Mouse (Mus musculus) embryonic fibroblast, embryonic 13.5 days (primary cell): ENCODE data around the gene Siva1. TPM values are rescaled to one million over a fixed set of nuclear protein-coding genes. Genes with fewer than 3 reads are reported as not detected.

Experiments used
- H3K27ac ChIP-seq: 2 replicates; pipeline ENCODE4 v1.5.1; 2012; ENCODE audit warnings: low read length, control low read depth, inconsistent platforms; ENCODE audit not compliant: insufficient read depth
- H3K4me1 ChIP-seq: 2 replicates; pipeline ENCODE4 v1.6.1; 2011; ENCODE audit warnings: low read length; ENCODE audit not compliant: control insufficient read depth, insufficient read depth
- H3K4me3 ChIP-seq: 2 replicates; pipeline ENCODE4 v1.5.1; 2011; ENCODE audit warnings: mild to moderate bottlenecking, control low read depth, low read length; ENCODE audit not compliant: insufficient read depth
- CTCF ChIP-seq: IDR thresholded peaks from 2 replicates; pipeline ENCODE4 v1.5.1; 2011; ENCODE audit warnings: mild to moderate bottlenecking, control low read depth, low read length, moderate library complexity, borderline replicate concordance; ENCODE audit not compliant: insufficient read depth
- POLR2A ChIP-seq: IDR thresholded peaks from 2 replicates; pipeline ENCODE4 v1.6.1; 2011; ENCODE audit warnings: low read depth, mild to moderate bottlenecking, control low read depth, low read length, moderate library complexity
- polyA plus RNA-seq: library from polyadenylated mRNA; stranded (reverse); fragments of >200 nt; gene quantifications from 2 replicates; pipeline ENCODE4 v1.2.4, GENCODE M21; 2011; ENCODE audit warnings: low read depth; ENCODE audit not compliant: missing spikeins, insufficient read length

Siva1 gene
- polyA plus RNA-seq, 1 experiment, result 93.5 TPM

- no peak overlapping the region for H3K4me3 ChIP-seq
- H3K4me1 ChIP-seq, result no peaks in the 10 kb centered on the region
- H3K27ac ChIP-seq, result no peak overlapping the region
- TF ChIP-seq CTCF, result no peak
- no peak for TF ChIP-seq POLR2A
Measured at GRCm38 (mm10) chr12:112665881-112666544, 21.5 kb downstream of the Siva1 start.

GRCm38 (mm10) chr12:112667619-112668297, 23.3 kb downstream of the Siva1 start:
- H3K4me1 ChIP-seq, result peaks cover 4% of the 10 kb centered on the region; the same call in 1 of the 2 replicates
- H3K4me3 ChIP-seq, result no peak overlapping the region
- no peak for TF ChIP-seq CTCF
- no peak for TF ChIP-seq POLR2A
- H3K27ac ChIP-seq, result no peak overlapping the region

GRCm38 (mm10) chr12:112670718-112671393, 26.4 kb downstream of the Siva1 start:
- no peak overlapping the region for H3K27ac ChIP-seq
- no peak overlapping the region for H3K4me3 ChIP-seq
- peaks cover 4% of the 10 kb centered on the region; the same call in 1 of the 2 replicates for H3K4me1 ChIP-seq
- TF ChIP-seq POLR2A (no peak), CTCF (no peak)

GRCm38 (mm10) chr12:112671891-112672290, 27.4 kb downstream of the Siva1 start:
- H3K4me3 ChIP-seq, result peak overlapping the region; percentile 59; the same call in 1 of the 2 replicates
- TF ChIP-seq CTCF, result no peak
- no peak for TF ChIP-seq POLR2A
- H3K4me1 ChIP-seq, result peaks cover 4% of the 10 kb centered on the region; the same call in 1 of the 2 replicates
- H3K27ac ChIP-seq, result no peak overlapping the region

- peak overlapping the region; percentile 59 for H3K4me3 ChIP-seq
- 0 out of 2 replicates have a peak, but pooled peaks have one; percentile 38 for TF ChIP-seq POLR2A
- no peak for TF ChIP-seq CTCF
- H3K27ac ChIP-seq, result peak overlapping the region; percentile 92
- peaks cover 4% of the 10 kb centered on the region; the same call in 1 of the 2 replicates for H3K4me1 ChIP-seq
Measured at GRCm38 (mm10) chr12:112672744-112673575, 28.5 kb downstream of the Siva1 start.

- Histone ChIP-seq H3K27ac (peak overlapping the region; percentile 92), H3K4me1 (peaks cover 4% of the 10 kb centered on the region; the same call in 1 of the 2 replicates), H3K4me3 (peak overlapping the region; percentile 59)
- TF ChIP-seq POLR2A (no peak), CTCF (no peak)
Measured at GRCm38 (mm10) chr12:112673576-112674091, 29.2 kb downstream of the Siva1 start.

- Histone ChIP-seq H3K4me3 (peak within 1 kb of the TSS; percentile 59), H3K27ac (peak within 1 kb of the TSS; percentile 92), H3K4me1 (peaks cover 4% of the 10 kb centered on the region; the same call in 1 of the 2 replicates)
- TF ChIP-seq POLR2A (peak; percentile 51), CTCF (no peak)
Measured at GRCm38 (mm10) chr12:112674132-112675011, 29.9 kb downstream of the Siva1 start, which contains the start of gene Akt1. TSS of gene Akt1 (minus strand) at chr12:112674884.

- peak overlapping the region; percentile 92 for H3K27ac ChIP-seq
- H3K4me1 ChIP-seq, result peaks cover 4% of the 10 kb centered on the region; the same call in 1 of the 2 replicates
- TF ChIP-seq POLR2A (0 out of 2 replicates have a peak, but pooled peaks have one; percentile 23), CTCF (peak; percentile 68; the same call in 1 of the 2 replicates)
- H3K4me3 ChIP-seq, result peak overlapping the region; percentile 47; the same call in 1 of the 2 replicates
Measured at GRCm38 (mm10) chr12:112675245-112676035, 31.0 kb downstream of the Siva1 start.
